Mouse (Mus musculus): Measurements from ENCODE around the gene Tmed6.
"Not testable (repeated sequence)": the region's sequence is repeated elsewhere in the genome, so short reads cannot be mapped to it uniquely, and the experiment has no call there.

The Tmed6 gene

DNA sequence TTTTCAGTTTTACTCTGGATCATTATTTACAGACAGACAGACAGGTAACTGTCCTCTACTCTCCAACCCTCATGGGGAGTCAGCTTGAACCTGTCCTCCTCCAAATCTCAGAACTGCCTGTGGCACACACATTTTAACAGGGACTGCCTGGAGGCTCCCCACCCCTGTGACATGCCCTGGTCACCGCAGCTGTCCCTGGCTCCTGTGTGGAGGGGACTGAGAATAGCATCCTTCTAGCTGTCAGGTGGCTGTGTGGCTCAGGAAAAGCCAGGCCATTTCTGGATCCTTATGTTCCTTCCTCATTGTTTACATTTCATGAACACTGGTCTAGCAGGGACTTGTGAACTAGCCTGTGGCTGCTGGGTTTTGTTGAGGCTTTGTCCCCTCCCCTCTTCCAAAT, 8.7 kb upstream of the Tmed6 start:
- DNase-seq (ENCODE audit: low read depth, low spot score) = no peak

DNA sequence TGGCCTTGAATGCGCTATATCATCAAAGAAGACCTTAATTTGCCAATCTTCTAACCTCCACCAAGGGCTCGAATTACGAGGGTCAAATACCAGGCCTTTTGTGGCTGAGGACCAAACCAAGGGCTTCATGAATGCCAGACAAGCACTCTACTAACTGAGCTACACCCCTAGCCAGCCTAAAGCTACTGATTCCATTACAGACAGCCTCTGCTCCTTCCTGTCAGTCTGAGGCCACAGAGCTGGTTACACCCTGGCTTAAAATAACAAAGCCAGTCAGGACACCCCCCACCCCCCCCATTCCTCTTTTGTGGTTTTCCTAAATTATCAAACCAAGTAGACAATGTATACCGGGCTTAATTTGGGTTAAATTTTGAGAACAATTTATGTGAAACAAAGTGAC, 8.3 kb upstream of the Tmed6 start:
- DNase-seq (ENCODE audit: low read depth, low spot score) = no peak

DNA sequence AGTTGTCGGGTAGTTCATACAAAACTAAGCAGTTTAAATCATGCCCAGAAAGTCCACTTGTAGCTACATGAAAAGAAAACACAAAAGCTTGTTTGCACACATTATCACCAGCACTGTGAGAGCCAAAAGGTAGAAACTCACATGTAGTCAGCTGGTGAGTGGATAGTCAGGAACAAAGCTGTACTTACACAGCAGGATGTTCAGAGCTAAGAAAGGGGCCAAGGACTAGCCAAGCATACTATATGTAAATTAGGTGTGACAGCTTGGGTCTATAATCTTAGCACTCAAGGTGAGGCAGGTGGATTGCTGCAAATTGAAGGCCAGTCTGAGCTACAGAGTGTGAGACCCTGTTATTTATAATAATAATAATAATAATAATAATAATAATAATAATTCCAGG, 2.8 kb downstream of the Tmed6 start:
- DNase-seq (ENCODE audit: low read depth, low spot score) = no peak

DNA sequence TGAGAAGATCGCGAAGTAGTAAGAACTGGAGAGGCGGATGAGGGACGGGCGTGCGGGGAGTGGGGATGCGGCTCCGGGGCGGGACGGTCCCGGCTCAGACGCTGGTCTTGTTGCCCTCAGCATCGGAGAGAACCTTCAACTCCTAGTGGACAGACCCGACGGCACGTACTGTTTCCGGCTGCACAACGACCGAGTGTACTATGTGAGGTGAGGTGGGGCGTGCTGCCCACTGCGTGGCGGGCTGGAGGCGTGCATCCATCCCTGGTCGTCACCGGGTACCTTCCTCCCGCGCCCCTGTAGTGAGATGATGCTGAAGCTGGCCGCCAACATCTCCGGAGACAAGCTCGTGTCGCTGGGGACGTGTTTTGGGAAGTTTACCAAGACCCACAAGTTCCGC, 8.5 kb downstream of the Tmed6 start:
- DNase-seq (ENCODE audit: low read depth, low spot score) = no peak

DNA sequence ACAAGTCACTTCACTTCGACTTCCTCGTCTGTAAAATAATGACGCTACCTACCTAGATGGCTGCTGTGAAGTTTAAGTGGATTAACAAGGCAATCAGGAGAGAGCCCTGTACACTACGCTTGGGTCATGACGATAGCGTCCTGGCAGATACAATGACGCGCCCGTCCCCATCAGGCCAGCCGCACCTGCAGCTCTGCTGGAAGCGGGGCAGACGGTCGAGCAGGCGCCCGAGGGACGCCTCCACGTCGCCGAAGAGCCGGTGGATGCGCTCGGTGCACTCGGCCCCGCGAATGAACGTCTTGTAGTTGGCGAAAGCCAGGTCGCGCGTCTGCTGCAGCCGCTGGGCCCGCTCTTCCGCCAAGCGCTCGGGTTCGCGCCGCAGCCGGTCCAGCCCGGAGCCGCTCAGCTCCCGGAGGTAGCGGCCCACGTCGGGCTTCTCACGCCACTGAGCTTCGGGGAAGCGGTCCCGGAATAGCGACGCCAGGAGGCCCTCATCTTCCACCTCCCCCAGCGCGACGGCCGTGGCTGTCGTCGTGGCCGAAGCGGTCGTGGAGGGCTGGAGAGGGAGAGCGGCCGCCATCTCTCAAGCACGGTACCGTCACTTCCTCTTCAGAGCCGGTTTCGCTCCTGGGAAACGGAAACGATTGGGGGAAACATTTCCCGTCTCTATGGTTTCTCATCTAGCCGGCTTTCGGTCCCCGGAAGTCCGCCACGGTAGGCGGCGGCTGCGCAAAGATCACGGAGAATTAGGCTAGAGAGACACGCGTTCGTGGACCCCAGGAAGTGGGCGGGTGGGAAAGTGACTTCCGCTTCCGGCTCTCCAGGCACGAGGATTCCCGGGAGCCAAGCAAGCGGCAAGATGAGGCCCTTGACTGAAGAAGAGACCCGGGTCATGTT, 9.1 kb downstream of the Tmed6 start, which contains the start of the genes Cog8 and Nip7:
Gene Cog8 (minus strand): TSS at position 614 of the 897 bp plus-strand sequence.
Gene Nip7 (plus strand): TSS at position 802 of the 897 bp plus-strand sequence.
- DNase-seq (ENCODE audit: low read depth, low spot score) = peak; percentile 99

DNA sequence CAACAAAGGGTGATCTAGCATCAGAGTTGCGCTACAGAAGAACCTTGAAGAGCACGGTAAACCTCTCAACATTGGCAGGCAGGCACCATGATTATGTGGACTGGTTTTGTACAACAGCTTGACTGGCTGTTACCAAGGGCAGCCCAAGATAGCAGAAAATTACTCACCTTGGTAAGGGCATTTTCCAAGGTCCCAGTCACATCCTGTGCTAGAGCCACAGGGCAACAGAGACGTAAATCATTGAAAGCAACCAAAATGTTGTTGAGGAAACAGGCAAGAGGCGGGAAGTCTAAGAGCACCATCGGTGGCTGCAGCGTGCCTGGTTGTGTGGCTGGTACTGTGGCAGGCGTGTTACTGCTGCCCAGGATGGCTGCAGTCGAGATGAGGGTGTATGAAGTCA, 13.4 kb downstream of the Tmed6 start:
- no peak for DNase-seq (ENCODE audit: low read depth, low spot score)

DNA sequence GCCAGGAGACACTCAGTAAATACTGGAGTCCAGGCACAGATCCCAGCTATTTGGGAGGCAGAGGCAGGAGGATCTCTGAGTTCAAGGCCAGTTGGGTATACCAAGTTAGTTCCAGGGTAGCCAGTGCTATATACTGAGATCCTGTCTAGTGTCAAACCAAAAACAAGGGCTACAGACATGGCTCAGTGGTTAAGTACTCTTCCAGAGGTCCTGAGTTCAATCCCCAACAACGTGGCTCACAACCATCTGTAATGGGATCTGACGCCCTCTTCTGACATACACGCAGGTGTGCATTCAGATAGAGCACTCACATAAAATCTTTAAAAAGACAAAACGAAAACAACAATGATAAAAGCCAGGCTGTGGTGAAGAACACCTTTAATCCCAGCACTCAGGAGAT, 16.0 kb downstream of the Tmed6 start:
- no peak for DNase-seq (ENCODE audit: low read depth, low spot score)

DNA sequence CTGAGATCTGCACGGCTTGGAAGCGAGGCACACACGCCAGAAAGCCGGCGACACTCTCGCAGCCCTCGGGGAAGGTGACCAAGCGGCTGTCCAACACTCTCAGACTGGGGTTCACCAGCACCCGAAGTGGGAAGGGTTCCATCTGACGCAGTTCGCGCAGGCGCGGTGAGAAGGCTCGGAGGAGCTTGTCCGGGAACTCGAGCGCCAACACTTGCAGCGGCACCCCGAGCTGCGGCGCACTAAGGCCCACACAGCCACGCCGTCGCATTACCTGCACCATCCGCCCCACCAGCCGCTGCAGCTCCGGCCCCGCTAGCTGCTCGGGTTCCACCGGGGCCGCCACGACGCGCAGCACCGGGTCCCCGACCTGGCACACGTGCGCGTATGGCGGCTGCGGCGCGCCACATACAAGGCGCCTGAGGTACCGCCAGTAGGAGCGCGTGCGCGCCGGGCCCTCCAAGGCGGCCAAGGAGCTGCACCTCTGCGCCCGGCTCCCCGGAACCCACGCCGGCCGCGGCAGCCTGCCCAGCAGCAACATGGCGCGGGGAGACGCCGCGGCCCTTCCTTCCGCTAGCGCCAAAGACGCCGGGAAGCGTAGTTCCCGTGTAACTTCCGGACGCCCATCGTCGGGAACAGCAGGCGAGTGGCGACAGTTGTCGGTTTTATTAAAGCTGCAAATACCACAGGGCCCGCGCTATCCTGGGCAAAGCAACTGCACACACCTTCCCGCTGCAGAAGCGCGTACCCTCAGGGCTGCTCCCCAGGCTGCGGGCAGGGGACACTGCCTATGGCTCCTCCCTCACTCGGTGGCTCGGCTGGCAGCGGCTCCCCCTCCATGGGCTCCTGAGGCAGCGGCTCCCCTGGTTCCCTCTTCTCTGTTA, 17.1 kb downstream of the Tmed6 start, which contains the start of gene Pdf:
Gene Pdf (minus strand): TSS at position 554 of the 881 bp plus-strand sequence.
- DNase-seq (ENCODE audit: low read depth, low spot score) = peak; percentile 73

DNA sequence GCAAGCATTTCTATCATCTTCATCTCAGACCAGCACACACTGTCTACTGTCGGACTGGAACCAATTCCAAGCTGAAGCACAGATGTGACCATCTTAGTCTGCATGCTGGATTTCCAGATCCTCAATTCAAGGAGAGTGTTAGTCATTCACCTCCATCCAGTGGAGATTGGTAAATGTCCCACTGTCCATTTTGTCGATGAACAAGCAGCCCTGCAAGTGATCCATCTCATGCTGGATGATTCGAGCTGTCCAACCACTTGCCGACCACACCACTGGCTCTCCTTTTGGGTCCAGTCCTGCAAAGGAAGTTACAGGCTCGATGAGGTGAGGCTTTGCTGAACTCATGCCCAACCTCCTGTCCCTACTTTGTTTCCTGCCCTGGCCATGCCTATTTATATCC, 18.5 kb downstream of the Tmed6 start:
- no peak for DNase-seq (ENCODE audit: low read depth, low spot score)

DNA sequence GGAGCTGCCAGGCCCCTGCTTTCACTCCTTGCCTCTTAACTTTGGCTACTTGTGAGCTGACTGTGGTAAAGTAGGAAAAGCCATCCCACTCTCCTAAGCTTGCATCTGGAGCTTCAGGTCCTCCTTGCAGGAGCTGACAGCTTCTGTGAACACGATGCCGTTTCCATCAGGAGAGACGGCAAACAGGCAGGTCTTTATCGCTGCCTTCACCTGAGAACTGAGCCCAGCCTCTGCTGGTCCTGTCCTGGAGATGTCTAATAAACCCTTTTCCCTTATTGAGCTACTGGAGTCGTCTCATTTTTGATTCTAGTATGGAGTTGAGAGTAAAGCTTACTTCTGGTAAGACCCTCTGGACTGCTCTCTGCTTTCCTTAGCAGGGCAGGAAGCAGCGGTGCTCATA, 20.0 kb downstream of the Tmed6 start:
- no peak for DNase-seq (ENCODE audit: low read depth, low spot score)

DNA sequence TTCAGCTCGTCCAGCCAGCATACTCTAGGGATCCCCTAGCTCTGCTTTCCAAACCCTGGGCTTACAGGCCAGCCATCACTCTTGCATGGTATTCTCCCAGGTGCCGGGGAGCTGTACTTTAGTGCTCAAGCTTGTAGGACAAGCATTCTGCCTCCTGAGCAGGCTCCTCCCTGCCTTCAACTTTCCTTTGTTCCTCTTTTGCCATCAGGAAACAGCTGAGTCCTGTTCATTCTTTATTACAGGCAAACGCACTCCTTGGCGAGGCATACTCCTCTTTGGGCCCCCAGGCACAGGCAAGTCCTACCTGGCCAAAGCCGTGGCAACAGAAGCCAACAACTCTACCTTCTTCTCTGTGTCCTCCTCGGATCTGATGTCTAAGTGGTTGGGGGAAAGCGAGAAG, 24.8 kb downstream of the Tmed6 start:
- no peak for DNase-seq (ENCODE audit: low read depth, low spot score)

DNA sequence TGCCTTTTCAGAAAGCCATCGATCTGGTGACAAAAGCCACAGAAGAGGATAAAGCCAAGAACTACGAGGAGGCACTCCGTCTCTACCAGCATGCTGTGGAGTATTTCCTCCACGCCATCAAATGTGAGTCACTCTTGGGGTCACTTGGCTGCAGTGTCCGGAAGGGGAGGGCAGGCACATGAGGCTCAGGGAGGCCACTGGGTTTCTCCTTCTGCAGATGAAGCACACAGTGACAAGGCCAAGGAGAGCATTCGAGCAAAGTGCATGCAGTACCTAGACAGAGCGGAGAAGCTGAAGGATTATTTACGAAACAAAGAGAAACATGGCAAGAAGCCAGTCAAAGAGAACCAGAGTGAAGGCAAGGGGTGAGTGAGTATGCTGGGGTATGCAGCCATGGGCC, 28.8 kb downstream of the Tmed6 start:
- no peak for DNase-seq (ENCODE audit: low read depth, low spot score)

DNA sequence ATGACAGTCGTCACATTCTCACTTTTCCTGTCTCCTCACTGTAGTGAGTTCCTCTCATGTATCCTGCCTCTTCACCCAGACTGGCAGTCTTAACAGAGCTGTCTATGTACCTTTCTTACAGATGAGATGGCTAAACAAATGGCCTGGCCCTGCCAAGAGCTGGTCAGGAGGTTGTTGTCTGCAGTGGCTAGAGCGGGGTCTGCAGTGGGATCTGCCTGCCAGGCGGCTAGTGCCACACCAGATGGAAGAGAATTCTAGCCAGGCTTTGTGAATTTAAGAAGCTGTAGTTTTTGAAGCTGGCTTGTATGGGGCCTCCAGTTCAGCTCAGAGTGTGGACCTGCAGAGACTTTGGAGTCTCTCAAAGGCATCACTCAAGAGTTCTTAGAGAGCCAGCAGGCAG, 29.8 kb downstream of the Tmed6 start:
- DNase-seq (ENCODE audit: low read depth, low spot score) = no peak

DNA sequence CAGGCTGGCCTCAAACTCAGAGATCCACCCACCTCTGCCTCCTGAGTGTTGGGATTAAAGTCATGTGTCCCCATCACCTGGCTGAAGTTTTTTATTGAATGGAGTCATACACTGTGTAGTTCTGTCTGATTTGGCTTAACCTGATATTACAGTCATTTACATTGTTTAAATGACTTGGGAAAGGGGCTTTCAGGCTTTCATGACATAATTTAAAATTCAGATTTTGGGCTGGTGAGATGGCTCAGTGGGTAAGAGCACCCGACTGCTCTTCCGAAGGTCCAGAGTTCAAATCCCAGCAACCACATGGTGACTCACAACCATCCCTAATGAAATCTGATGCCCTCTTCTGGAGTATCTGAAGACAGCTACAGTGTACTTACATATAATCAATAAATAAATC, 31.8 kb downstream of the Tmed6 start:
- DNase-seq (ENCODE audit: low read depth, low spot score) = not testable (repeated sequence)

DNA sequence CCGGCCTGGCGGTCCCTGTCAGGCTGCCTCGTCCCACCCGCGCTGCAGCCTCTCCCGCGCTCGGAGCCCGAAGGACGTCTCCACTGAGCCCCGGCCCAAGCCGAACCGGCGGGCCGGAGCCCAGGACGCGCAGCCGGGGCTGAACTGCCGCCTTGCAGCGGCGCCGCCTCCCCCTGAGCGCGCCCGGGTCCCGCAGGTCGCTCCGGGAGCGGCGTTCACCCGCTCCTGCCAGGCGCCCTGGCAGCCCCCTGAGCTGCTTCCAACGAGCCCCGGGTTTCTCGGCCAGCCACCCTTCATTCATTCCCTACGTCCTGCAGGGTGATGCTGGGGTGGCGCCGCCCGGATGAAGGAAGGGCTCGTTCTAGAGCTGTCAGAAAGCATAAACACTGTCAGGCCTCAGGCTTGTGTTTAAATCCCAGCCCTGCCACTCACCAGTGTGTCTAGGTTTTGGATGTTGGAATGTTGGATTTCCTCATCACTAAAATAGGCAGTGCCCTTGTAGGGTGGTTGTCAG, 33.8 kb downstream of the Tmed6 start:
- DNase-seq (ENCODE audit: low read depth, low spot score) = no peak

DNA sequence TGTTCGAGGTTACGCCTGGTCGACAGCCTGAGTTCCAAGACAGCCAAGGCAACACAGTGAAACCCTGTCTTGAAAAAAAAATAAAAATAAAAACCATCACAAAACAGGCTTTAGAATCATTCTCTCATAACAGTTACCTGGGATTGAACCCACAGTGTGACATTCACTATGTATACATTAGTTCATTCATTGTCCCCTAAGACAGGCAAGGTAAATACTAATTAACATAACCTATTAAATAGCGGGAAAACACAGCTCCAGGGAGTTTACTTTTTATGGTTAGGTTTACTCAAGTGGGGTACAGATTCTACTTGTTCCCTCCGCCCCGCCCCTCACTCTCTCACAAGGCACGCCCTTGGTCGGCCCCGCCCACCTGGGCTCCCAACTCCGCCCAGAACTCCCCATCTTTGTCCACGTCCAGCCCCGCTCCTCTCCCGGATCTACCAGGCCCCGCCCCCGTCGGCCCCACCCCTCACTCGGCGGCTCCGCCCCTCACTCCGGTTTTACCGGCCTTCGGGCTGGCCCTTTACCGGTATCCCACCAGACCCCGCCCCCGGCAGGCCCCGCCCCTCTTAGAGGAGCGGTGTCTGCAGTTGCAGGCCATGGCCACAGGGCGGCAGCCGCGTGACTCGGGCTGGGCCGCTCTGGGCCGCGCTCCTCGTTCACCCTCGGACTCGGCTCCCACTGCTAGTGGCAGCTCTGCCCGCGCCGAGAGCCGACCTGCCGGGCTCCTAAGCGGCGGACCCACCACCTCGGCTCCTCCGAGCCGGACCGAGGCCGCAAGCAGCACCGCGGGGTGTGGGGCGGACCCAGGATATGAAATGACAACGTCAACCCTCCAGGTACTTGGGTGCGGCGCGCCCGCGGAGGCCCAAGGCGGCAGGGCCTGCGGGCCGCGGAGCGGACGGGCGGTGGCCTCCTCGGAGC, 34.5 kb downstream of the Tmed6 start, which contains the start of gene Vps4a:
Gene Vps4a (plus strand): TSS at position 573 of the 927 bp plus-strand sequence.
- DNase-seq (ENCODE audit: low read depth, low spot score) = peak; percentile 79

DNA sequence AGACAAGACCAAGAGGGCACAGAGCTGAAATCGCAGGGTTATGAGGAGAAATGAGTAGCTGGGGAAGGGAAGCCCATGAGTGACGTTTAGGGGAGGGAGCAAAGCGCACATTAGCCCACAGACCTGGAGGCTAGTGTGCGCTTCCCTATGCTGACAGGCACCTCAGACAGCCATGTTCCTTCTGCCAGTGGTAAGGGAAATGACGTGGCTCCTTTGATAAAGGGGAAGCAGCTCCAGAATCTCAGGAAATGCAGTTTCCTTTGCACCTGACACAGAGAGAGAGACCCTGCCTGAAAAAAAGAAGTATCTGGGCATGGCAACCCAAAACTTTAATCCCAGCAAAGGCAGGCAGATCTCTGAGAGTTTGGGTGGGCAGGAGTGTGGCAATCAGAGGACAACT, 35.4 kb downstream of the Tmed6 start:
- DNase-seq (ENCODE audit: low read depth, low spot score) = no peak

DNA sequence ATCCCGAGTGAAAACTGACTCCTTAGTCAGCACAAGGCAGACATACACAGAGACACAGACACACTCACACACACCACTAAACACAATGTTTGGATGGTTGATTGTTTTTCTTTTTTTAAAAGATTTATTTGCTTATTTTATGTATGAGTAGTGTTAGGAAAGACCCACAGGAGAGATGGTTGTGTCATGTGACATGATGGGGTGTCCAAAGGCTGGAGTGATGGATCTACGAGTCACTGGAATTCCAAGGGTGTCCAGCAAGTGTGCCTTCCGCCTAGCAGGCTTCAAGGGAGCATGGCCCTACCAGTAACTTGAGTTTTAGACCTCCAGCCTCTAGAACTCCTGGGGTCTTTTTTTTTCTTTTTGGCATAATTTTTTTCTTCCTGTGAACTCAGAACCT, 36.1 kb downstream of the Tmed6 start:
- DNase-seq (ENCODE audit: low read depth, low spot score) = no peak

DNA sequence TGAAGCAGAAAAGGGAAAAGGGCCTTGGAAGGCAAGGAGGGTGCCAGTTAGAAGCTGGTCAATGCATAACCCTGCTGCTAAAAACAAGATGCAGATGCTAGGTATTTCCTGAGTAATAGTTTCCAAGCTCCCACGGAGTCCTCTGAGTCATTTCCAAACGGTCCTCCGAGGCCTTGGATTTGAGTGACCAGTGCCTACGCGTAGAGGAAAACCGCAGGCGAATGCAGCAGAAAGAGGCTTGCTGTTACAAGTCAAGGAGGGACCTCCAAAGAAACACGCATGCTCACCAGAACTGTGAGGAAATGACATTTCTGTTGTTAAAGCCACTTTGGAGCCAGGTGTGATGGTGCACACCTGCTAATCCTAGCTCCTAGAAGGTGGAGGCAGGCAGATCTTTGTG, 42.0 kb downstream of the Tmed6 start:
- DNase-seq (ENCODE audit: low read depth, low spot score) = no peak

DNA sequence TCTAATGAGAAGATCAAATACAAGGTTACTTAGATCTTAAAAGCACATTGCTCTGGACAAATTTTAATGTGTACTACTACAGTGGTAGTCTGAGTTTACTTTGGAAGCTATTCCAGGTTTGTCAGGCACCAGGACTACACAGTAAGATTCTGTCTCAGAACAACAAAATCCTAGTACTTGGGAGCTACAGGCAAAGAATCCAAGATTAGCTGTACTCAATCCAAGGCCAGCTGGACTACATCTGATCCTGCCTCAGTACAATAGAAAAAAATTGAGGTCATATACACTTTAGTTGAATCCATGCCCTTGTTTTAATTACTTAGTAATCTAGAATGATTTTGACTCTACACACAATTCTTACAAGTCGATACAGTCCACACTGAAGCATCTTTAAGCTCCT, 50.5 kb downstream of the Tmed6 start:
- DNase-seq (ENCODE audit: low read depth, low spot score) = no peak

DNA sequence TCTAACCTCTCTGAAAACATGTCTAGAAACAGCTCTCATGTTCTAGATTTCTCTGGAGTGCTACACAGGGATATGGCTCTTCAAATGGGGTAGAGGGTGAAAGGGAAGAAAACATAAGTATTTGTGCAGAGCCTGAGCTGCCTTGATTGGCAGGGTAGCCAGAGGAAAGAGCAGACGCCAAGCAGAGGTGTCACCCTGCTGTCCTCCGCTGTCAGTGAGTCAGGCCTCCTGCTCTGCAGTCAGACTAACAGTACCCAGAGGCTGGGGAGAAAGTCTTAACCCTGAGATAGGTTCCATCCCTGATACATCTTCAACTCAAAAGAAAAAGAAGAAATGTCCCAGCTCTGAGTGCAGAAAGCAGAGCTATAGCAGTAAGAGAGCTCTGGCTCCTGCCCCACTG, 52.8 kb downstream of the Tmed6 start:
- DNase-seq (ENCODE audit: low read depth, low spot score) = no peak
